Mouse (Mus musculus): ENCODE data around the gene Tex21.

Tex21 gene

GRCm38 (mm10) chr12:76246646-76247045, at the start of gene Tex21:
Tex21 (minus strand) TSS chr12:76246746.
- DNase-seq (ENCODE audit: low spot score): no peak

- DNase-seq (ENCODE audit: low spot score): peak; percentile 75
Measured at GRCm38 (mm10) chr12:76293192-76293591, 46.6 kb upstream of the Tex21 start.

GRCm38 (mm10) chr12:76290271-76290670, 43.7 kb upstream of the Tex21 start:
- peak; percentile 25 for DNase-seq (ENCODE audit: low spot score)

- no peak for DNase-seq (ENCODE audit: low spot score)
Measured at GRCm38 (mm10) chr12:76289428-76289827, 42.9 kb upstream of the Tex21 start.

GRCm38 (mm10) chr12:76288494-76288893, 41.9 kb upstream of the Tex21 start:
- no peak for DNase-seq (ENCODE audit: low spot score)

- no peak for DNase-seq (ENCODE audit: low spot score)
Measured at GRCm38 (mm10) chr12:76287986-76288385, 41.4 kb upstream of the Tex21 start.

GRCm38 (mm10) chr12:76285418-76285817, 38.9 kb upstream of the Tex21 start:
- DNase-seq (ENCODE audit: low spot score): no peak

GRCm38 (mm10) chr12:76282532-76283173, 36.1 kb upstream of the Tex21 start:
- no peak for DNase-seq (ENCODE audit: low spot score)

GRCm38 (mm10) chr12:76282132-76282531, 35.6 kb upstream of the Tex21 start:
- DNase-seq (ENCODE audit: low spot score): no peak

- DNase-seq (ENCODE audit: low spot score): no peak
Measured at GRCm38 (mm10) chr12:76281111-76281660, 34.6 kb upstream of the Tex21 start.

- DNase-seq (ENCODE audit: low spot score): no peak
Measured at GRCm38 (mm10) chr12:76280556-76280955, 34.0 kb upstream of the Tex21 start.

GRCm38 (mm10) chr12:76278209-76278608, 31.7 kb upstream of the Tex21 start:
- DNase-seq (ENCODE audit: low spot score): no peak

GRCm38 (mm10) chr12:76272610-76273524, 26.3 kb upstream of the Tex21 start:
- no peak for DNase-seq (ENCODE audit: low spot score)

- DNase-seq (ENCODE audit: low spot score): no peak
Measured at GRCm38 (mm10) chr12:76271516-76271915, 25.0 kb upstream of the Tex21 start.

GRCm38 (mm10) chr12:76269196-76269595, 22.6 kb upstream of the Tex21 start:
- no peak for DNase-seq (ENCODE audit: low spot score)

- DNase-seq (ENCODE audit: low spot score): no peak
Measured at GRCm38 (mm10) chr12:76268686-76269085, 22.1 kb upstream of the Tex21 start.

- peak; percentile 76 for DNase-seq (ENCODE audit: low spot score)
Measured at GRCm38 (mm10) chr12:76266875-76267274, 20.3 kb upstream of the Tex21 start.

GRCm38 (mm10) chr12:76265001-76265400, 18.5 kb upstream of the Tex21 start:
- DNase-seq (ENCODE audit: low spot score): no peak

- no peak for DNase-seq (ENCODE audit: low spot score)
Measured at GRCm38 (mm10) chr12:76264325-76264965, 17.9 kb upstream of the Tex21 start.

GRCm38 (mm10) chr12:76263876-76264275, 17.3 kb upstream of the Tex21 start:
- DNase-seq (ENCODE audit: low spot score): no peak

- DNase-seq (ENCODE audit: low spot score): no peak
Measured at GRCm38 (mm10) chr12:76262918-76263317, 16.4 kb upstream of the Tex21 start.

- DNase-seq (ENCODE audit: low spot score): no peak
Measured at GRCm38 (mm10) chr12:76261556-76261955, 15.0 kb upstream of the Tex21 start.

Data from embryo, embryonic 10.5 days (tissue).